Mouse (Mus musculus): Measurements from ENCODE around the gene Arl2.

The Arl2 gene

GRCm38 (mm10) chr19:6126289-6126688, 15.1 kb downstream of the Arl2 start:
- peak; percentile 73 for DNase-seq

DNA sequence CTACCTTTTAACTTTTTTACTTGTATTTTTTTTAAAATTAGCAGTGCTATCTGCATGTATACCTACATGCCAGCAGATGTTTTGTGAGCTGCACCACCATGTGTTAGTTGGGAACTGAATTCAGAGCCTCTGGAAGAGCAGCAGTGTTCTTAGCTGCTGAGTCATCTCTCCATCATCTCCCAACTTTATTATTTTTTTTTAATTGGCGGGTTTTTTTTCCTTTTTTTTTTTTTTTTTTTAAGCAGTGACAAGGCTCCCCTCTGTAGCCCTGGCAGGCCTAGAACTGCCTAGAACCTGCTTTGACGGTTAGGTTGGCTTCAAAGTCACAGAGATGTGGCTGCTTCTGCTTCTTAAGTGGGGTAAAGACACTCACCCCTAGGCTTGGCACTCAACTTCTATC, 16.4 kb downstream of the Arl2 start:
- no peak for DNase-seq

- DNase-seq, result no peak
Measured at GRCm38 (mm10) chr19:6123330-6123729, 18.0 kb downstream of the Arl2 start.

DNA sequence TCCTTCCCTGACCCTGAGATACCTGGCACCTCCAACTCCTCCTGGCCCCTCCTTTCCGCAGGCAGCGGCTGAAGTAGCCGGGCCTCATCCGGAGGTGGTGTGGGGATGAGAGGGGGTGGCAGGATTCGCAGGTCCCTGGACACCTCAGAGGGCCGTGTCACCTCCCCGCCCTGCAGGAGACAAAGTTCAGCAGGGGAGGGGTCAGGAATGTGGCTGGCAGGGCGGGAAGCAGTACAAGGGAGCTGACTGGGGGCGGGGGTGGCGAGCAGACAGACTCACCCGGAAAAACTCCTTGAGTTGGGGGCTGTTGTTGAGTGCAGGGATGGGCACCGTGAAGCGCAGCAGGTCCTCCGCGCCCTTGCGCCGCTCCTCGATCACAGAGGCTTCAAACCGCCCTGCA, 19.6 kb downstream of the Arl2 start:
- no peak for DNase-seq

DNA sequence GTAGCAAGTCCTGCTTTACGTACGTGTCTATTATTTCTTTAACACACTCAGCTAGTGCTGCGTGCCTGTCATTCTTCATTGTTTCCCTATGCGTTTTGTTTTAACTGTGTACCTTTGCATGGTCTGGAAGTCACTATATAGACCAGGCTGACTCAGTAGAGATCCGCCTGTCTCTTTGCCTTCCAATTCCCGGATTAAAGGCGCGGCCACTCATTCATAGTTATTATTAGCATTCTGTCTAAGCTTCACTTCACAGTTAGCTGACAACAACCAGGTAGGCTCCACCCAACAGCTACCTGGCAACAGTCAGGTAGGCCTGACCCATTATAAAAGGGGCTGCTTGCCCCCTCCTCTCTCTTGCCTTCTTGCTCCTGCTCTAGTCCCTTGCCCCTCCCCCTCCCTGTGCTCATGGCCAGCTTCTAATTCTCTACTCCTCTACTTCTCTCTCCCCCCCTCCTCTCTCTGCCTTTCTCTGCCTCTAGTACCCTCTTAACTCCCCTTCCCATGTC, 22.6 kb downstream of the Arl2 start:
- peak; percentile 43 for DNase-seq

GRCm38 (mm10) chr19:6117986-6118676, 23.2 kb downstream of the Arl2 start, which contains the start of gene Sac3d1:
Sac3d1 (minus strand) TSS chr19:6118650.
- peak; percentile 89 for DNase-seq

- DNase-seq, result peak; percentile 66
Measured at GRCm38 (mm10) chr19:6117346-6117985, 23.9 kb downstream of the Arl2 start.

- no peak for DNase-seq
Measured at GRCm38 (mm10) chr19:6116113-6116850, 25.1 kb downstream of the Arl2 start.

DNA sequence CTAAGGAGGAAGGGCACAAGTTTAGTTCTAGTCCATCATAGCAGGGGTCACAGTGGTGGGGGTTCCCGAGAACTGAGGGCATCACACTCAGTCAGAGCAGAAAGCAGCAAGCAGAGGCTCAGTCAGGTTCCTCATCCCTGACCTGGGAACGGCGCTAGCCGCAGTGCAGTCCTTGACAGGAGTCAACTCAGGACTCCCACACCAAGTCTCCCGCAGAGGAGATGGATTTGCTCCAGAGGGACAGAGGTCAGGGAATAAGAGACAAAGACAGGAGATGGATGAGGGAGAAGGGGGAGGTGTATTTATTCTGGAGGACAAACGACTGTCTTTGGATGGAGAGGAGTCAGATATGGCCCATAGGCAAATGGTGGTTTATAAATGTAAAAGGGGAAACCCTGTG, 28.2 kb downstream of the Arl2 start:
- no peak for DNase-seq

- DNase-seq, result no peak
Measured at GRCm38 (mm10) chr19:6105586-6105985, 35.8 kb downstream of the Arl2 start, which contains the start of gene Naaladl1. Naaladl1 (plus strand) TSS chr19:6105782.

- DNase-seq, result no peak
Measured at GRCm38 (mm10) chr19:6104476-6104875, 36.9 kb downstream of the Arl2 start.

- DNase-seq, result no peak
Measured at GRCm38 (mm10) chr19:6102169-6102853, 39.0 kb downstream of the Arl2 start.

DNA sequence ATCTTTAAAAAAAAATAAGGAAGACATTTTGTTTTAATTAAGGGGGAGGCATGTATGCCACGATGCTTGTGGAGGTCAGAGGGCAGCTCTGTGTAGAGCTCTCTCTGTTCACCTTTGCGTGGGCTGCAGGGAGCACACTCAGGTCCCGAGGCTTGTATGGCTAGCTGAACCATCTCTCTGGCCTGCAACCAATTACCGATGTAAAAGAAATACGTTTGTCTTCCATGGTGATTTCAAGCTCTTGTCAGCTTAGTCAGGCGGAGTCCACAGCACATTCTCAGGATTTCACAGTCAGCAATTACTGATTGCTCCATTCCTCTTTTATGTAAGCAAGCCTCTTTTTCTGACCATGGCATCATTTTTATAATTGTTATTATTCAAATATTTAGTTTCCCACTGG, 40.2 kb downstream of the Arl2 start:
- no peak for DNase-seq

GRCm38 (mm10) chr19:6097847-6098246, 43.5 kb downstream of the Arl2 start:
- no peak for DNase-seq

GRCm38 (mm10) chr19:6094119-6094518, 47.2 kb downstream of the Arl2 start, which contains the start of gene AC131692.1:
AC131692.1 (plus strand) TSS chr19:6094419.
- no peak for DNase-seq

DNA sequence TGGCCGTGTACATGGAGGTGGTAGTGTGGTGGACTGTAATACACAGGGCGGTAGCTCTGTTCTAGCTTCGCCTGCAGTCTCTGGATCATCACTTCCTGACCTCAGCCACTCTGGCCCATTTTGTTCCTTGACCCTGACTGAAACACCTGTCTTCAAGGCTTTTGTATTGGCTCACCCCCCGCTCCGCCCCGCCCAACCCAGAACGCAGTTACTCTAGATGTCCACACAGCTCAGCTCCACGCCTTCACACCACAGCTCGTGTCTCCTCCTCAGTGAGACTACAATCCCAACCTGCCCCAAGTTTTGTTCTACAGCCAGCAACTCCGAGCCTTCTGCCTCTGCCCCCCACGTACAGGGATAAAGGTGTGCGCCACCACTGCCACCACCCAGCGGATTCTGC, 52.5 kb downstream of the Arl2 start:
- DNase-seq, result no peak

DNA sequence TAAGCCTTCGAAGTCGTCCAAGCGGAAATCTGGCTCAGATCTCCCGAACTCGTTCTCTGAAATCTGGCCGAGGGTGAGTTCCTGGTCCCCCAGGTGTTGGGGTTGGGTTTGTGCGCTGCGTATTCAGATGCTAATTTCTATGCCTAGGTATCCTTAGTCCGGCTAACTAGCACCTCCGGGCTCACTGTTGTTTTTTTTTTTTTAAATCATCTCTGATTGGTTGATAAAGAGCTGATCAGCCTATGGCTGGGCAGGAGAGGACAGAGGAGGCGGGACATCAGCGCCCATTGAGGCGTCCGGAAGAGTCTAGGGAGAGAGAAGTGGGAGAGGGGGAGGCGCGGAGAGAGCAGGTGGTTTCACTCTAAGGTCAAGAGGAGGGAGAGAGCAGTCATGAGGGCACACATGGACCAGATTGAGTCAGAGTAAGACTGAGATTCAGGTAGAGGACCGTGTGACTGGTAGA, 55.9 kb downstream of the Arl2 start:
- DNase-seq, result peak; percentile 73

GRCm38 (mm10) chr19:6084478-6085248, 56.7 kb downstream of the Arl2 start, which contains the start of the genes Zfpl1 and Cdca5:
Zfpl1 (minus strand) TSS chr19:6084956.
Cdca5 (plus strand) TSS chr19:6084983.
- peak; percentile 96 for DNase-seq
